Mouse (Mus musculus) thymus, postnatal 4 days (tissue): ENCODE data around the gene Dscaml1.

ENCODE experiments used
- DNase-seq: peaks from one replicate; pipeline ENCODE4 v3.0.0; 2021

Gene Dscaml1

DNA sequence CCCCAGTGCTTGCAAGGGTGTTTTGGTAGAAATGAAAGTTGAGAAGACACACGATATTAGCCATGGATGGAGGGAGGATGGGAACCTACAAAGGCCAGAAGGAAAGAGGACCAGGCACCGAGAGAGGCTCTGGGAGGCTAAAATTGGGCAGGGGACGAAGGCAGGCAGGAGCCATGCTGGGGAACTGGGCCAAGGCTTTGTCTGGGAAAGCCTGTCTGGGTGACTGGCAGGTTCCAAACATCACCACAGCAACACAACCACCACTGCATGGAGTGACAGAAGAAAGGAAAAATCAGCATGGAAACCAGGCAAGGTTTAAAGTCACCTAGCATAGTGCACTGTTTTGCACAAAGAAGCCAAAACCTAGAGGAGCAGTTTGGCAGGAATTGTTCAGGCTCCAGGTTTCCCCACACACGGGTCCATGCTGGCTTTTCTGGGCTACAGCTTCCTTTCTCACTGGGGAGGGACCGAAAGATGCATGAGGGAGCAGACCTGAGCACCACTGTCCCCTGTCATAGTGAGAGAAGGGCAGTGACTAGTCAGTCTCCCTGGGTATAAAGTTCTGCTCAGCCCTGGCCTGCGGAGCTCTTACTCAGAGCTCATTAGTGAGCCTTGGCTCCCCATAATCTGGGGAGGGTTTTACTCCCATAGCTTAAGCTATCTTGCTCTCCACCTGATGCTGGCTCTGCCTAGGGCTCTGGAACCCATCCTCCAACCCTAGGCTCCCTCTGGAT is 211.9 kb downstream of the Dscaml1 start:
- no peak for DNase-seq

DNA sequence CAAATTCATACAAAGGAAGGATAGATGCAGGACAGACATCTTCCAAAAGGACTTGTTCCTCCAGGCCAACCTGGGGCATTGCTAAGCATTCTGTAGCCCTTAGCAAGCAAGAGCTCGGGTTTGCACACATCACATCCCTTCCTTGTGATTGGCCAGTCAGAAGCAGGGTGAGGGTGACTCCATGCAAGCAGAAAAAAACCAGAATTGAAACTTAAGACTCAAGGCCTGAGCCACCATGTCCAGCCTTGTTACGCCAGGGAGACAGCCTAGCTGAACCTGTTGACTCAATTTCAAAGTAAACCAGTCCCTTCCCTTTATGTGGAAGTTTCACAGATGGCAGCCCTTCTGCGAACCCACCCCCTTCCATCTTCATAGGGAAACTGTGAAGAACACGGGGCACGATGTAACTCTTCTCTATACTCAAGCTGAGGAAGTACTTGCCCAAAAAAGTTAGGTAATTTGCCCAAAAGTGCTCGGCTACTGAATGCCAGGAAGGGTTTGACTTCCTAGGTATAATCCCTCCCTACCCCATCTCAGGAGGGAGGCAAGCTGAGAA is 218.5 kb downstream of the Dscaml1 start:
- no peak for DNase-seq

DNA sequence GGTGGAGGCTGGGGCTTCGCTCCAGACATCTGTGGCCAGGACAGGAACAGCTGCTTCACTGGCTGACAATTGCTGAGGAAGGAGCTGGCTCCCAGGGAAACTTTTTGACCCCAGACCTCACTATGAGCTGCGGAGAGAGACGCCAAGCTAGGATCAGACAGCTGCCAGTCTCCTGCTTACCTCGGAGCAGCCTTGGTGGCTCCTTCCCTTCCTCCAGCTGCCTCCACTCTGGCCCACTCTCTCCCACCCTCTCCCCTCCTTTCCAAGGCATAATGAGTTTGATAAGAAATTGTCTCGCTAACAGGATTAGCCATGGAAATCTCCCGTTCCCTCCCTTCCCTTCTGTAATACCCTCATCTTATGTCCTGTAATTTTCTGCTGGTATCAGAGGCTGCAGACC is 219.1 kb downstream of the Dscaml1 start:
- no peak for DNase-seq

DNA sequence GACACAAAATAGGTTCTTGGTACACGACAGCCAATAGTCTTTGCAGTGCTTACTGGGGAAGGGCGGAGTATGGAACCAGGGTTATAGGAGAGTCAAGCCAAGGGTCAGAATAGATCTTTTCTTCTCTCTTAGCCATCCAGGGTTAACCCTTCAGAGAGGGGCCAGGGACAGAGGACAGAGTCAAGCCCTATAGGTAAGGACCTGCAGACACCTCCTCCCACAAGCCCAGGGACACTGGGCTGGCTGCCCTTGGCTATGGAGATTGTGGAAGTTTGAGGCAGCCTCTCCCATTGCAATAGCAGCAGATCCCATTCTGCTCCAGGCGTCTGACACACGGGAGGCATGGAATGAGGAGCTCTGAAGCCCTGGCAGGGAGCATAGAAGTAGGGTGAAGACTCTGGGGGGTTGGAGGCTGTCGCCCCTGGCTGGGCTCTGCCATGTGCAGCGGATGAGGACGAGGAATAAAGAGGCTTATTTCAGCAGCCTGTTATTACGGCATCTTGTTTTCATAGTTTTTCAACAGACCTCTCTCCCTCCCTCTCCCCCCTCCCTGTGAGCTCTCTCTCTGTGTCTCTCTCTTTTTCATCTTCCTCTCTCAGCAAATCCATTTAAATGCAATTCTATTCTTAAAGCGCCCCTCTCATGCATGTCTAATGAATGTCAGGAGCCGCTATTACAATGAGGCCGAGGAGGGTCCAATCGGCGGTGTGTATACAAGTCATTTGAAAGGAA is 224.8 kb downstream of the Dscaml1 start:
- DNase-seq = no peak

DNA sequence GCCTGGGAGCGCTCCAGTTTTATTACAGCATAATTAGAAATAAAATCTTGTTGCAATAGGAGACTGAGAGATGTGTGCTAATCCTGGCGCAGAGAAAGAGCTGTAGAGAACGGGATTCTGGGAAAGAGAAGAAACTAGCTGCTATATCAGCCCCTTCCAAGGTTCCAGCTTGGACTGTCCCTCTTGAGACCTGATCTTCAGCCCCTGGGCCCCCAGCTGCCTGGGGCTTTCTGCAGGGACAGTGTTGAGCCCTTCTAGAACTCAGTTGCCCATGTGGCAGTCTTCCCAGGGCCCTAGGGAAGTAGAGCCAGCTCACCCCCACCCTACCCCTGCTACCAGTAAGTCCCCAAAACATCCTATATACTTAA is 225.4 kb downstream of the Dscaml1 start:
- no peak for DNase-seq

DNA sequence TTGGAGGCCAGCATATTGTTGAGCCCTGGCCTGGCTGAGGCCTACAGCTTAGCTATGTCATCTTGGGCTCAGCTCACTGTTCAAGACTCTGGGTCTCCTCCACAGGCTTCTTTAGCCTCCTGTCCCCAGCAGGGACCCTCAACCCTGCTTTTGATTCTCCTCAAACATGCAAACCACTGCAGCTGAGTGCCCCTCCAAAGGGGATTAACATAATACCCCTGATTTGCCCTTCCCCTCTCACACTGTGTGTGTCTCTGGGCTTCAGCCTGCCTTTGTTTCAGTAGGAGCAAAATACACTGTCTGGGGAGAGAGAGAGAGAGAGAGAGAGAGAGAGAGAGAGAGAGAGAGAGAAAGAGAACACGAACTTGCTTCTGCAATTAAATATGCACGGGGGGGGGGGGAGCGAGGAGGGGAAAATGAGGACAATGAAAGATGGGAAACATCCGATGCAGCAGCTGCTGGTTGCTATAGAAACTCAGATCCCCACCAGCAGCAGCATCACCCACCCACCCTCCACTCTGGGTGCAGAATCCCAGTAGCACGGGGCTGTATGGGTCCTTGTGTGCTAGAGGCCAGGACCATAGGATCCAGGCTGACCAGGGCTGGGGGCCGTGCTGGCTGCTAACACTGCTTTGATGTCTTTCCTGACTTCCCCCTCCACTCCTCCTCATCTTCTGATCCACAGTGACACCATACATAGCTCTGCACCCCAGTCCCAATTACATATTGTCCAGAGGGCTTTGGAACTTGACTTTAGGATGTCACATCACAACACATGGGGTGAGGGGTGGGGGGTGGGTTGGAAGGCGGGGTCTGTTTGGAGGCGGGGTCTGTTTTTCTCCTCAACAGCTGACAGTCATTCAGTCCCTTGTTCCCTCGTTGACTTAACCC is 231.0 kb downstream of the Dscaml1 start:
- no peak for DNase-seq

DNA sequence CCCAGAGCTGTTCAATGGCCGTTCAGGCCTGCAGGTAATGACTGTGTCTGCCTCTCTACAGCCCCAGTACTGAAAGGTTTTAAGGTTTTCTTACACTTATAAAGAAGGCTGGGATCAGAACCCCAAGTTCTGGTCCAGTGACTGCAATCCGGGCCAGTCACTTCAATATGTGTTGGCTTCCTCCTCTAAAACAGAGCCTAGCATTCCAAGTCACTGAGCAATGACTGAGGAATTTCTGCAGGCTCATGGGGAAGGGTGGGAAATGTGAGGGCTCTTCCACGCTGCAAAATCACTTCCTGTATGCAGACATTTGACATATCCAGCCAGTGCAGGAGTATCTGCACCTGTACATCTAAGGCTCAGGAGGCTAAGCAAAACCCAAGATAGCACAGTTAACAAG is 233.8 kb downstream of the Dscaml1 start:
- DNase-seq = no peak

DNA sequence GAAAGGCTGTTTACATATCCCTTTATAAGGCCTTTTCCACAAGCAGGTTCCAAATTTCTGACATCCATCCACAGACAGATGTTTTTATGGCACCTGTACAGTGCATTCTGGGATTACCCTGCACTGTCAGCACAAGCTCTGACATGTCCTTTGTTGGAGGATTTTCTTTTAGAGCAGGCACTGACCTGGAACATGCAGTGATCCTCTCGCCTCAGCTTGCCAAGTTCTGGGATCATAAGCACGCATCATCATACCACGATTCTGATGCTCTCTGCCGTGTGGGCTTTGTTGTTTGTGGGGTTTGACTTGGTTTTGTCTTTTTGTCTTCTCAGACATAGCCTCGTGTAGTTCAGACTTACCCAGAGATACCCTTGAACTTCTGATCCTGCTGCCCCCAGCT is 236.0 kb downstream of the Dscaml1 start:
- DNase-seq = no peak

DNA sequence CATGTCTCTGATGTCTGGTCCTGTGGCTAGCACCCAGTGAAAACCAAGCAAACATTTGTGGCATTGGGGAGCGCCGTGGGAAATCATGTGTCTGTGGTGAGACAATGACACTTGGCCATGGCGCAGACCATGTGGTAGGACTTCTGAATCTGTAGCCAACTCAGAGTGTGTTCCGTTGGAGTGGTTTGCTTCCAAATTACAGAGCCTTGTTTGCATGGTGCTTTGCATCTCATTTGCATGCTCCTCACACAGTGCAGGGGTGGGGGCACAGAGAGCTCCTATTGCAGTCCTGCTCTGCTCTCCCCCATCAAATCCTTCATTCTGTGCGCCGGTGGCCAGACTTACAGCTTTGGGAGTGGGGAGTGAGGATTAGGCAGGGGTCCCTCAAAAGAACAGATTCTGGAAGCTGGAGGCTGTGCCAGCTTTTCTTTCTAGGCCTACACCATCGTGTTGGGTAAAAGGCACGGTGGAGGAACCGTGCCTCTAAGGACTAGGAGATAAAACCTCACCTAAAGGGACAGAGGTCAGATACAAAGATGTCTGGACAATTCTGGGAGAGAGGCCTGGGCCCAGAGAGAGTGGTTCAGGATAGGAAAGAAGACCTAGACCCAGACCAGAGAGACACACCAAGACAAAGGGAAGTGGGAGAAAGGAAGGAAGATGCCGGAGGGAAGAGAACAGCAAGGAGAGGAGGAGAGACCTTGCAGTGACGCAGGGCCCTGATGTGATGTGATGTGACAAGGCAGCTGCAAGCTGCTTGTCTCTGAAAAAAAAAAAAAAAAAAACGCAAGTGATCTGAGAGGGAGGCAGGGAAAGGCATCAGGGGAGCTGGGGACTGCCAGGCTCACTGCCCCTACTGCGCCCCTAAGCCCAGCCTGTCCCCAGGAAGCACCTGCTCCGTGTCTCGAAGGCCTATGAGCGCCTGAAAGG is 237.2 kb downstream of the Dscaml1 start:
- no peak for DNase-seq

DNA sequence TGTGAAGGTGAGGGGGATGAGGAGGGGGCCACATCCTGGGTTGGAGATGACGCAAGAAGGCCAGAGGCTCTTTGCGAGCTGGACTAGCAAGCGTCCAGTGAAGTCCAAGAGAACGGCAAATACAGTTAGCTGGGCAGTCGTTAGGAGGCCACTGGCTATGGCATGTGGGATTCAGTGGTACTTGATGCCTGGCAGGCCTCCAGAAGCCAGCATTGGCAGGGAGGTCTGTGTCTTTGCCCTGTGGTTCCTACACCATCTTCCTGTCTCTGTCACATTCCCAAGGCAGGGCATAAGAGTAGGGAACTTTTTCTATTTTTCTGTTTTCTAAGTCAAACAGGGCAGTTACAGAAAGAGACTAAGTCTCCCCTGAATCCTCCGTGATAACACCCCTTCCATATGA is 237.9 kb downstream of the Dscaml1 start:
- DNase-seq = no peak

DNA sequence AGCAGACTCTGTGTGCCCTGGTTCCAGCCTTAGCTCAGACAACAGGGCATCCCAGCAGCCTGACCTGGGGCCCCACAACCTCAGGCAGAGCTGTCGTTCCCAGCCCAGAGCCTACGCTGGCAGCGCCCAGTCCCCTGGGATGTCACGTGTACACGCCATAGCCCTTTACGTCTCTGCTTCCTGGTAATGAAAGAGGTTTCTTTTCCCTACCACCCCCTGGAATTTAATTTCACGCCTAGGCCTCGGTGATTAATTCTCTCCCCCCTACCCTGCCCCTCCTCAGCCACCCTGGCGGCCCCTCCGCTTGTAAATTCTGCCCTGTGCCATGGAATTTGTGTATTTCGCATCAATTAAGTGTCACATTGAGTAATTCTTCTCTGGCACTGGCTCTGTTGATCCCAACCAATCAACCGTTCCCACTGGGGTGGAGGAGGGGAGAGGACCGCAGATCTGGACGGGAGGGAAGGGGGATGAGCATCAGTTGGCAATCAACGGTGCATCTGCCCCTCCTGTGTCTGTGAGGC is 238.5 kb downstream of the Dscaml1 start:
- no peak for DNase-seq

DNA sequence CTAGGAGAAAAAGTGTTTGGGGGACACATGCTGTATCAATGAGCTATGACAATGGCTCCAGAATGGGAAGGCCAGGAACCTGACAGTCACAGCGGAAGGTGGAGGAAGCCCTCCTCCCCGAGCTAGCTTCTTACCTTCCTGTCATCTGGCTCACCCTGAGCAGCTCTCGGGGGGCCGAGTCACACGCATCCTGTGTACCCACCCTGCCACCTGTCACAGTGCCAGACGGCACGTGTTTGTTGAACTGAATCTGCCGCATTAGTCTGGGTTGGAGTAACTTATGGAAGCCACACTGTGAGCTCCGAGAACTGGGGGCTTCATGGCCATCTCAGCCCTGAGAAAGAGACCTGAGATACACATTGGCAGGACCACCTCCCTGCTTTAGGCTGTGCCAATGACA is 249.5 kb downstream of the Dscaml1 start:
- no peak for DNase-seq

DNA sequence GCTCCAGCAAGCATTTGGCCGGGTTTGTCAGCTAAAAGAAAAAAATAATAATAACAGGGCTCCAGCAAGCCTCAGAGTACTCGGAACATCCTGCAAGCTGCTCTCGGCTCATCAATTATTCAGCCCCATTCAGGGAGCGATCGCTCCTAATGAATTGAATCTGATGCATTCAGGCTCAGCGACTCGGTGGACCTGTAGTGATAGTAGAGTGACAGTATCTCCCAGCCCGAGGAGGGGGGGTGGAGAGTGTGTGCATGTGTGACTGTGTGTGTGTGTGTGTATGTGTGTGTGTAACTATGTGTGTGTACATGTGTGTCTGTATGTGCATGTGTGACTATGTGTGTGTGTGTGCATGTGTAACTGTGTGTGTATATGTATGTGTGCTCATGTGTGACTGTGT is 250.2 kb downstream of the Dscaml1 start:
- no peak for DNase-seq

DNA sequence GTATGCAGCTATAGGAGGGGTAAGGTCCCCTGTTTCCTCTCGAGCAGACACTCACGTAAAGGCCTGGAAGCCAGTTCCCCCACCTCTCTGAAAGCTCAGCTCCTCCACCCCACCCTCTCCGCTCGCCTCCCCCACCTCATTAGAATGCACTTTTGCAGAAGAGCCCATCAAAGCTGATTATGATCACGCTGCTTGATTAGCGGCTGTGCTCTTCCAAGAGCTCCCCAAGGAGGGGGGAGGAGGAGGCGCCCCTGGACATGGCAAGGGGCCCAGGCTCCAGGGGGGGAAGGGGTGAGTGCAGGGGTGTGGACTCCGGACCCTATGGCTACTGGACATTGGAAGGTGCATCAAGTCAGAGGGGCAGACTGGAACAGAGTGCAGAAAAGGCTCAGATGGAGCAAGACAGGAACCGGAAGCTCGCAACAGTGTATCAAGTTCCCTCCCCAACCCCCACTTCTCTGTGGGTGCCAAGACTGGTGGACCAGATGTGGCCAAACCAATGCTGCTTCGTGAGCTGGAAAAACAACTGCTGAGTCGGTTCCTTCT is 250.9 kb downstream of the Dscaml1 start:
- no peak for DNase-seq

DNA sequence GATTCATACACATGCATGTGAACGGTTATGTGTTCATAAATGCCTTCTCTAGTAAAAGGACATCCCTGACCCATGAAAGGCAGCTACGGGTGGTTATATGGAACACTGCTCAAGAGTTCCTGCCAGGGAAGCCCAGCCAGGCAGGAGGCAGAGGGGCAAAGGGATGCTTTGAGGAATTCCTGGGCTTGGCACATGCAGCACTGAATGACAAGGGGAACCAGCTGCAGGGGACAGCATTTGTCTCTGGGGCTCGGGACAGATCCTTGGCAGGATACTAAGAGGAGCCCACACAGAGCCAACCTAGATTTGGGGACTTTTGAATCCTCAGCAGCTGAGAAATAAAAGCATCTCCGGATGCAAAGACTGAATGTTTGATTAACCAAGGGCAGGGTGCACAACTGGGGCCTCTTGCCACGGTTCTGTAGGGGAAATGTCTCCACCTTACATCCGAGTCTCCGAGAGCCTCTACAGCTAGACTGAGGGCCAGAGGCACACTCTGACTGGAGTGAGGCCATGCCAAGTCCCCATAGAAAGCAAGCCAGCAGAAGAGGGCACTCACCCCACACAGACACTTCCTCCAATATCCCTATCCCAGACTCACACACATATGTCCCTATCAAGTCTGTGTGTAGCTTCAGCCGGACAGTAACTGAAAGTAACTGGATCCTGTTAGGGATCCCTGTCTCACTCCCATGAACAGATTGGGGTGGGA is 251.7 kb downstream of the Dscaml1 start:
- no peak for DNase-seq

DNA sequence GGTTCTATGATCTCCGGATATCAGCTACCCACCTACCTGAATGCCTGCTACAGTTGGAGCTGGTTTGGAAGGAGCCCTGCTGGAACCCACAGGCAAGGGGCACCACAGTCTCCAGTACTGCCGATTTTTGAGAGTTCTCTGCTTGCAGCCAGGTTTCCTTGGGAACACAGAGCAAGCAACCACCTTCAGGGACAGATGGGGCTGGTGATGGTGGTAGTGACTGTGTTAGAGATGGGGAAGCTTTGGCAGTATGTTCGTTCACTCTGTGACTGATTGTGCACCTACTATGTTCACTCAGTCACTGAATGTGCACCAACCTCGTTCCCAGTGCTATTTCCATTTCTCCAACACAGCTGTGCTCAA is 252.2 kb downstream of the Dscaml1 start:
- no peak for DNase-seq

DNA sequence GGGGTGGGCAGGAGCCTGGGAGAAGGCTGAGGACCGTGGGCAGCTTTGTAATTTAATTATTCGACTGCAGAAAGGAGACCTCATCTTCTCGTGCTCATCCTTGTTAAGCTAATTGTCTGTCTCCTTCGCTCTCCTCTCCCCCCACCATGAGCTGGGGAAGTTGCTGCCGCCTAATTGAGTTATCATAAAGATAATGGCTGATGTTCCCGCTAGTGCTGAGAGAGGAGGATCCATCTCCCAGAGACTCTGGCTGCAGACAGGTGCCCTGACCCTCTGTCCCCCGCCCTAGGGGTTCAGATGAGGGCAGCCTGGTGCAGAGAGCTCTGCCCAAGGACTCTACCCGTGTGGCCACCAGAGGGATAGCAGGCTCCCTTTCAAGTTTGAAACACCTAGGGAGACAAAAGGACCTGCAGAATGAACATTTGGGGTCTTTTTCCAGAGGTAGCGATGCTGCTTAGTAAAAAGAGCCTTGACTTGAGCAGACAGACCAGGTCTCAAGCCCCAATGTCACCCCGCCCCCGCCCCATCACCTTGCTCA is 256.1 kb downstream of the Dscaml1 start:
- peak; percentile 14 for DNase-seq

DNA sequence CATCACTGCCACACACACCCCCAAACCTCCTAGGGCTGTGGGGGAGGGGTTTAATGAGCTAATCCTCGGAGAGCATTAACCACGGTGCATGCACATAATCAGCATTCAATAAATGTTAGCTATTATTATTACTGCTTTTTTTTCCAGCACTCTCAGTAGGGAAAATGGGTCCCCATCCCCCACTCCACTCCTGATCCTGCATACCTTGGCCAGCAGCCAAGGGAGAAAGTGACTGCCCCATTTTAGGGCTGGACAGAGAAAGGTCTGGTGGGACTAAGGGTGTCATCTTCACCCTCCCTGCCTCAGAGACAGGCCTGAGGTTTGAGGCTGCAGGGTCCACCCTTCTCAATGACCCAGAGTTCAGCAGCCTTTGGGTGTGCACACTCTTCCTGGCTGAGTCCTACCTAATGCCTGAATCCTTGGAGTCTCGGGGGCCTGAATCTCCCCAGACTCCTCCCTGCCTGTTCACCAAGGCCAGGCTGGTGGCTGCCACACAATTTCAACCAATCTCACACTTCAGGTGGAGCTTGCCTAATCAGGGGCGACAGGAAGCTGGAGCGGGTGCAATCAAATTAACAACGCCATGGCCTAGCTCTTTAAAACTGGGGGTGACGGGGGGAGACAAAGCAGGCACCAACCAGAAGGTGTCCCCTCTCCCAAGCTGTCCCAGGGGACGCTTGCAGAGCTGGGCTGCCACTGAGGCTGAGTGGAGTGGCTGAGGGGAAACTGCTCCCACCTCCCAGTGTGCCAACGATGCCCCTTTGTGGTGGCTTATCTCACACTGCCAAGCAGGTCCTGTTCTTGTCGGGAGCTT is 267.2 kb downstream of the Dscaml1 start:
- no peak for DNase-seq

DNA sequence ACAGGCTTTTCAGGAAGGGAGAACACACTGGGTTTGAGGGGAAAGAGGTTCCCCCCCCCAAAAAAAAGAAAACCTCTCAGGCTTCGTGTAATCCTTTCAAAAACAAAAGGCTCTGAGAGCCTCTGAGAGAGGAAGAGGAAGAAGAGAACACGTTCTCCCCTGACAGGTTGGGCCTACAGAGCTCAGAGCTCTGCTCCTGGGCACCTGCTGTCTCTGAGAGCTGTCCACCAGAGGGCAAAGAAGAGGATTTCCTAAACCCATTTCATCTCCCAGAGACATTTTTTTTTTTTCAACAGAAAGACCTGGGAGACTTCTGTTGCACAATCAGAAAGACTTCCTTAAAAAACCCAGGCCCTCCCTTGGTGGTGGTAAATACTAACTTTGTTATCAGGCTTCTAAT is 267.8 kb downstream of the Dscaml1 start:
- DNase-seq = no peak

DNA sequence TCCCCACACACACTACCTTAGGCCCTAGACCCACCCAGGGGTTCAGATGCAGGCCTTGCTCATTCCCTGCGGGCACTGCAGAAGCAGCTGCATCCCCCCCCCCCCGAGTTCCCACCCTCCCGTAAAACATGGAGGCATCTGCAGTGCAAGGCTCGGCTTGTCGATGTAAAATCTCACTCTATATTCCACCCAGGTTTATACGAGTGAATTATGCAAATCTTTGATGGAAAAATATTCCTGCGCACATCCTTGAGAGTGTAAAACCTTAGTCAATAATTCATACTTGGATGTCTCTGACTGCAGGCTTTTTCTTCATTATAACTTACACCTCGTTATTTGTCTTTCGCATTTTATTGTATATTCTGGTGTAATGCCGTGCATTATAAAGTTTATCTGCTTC is 272.7 kb downstream of the Dscaml1 start:
- no peak for DNase-seq
